Mouse (Mus musculus): ENCODE measurements around the gene Cbx3.
A peak's percentile ranks its signal among the peaks of the same experiment; 100 is the strongest.

Gene Cbx3

DNA sequence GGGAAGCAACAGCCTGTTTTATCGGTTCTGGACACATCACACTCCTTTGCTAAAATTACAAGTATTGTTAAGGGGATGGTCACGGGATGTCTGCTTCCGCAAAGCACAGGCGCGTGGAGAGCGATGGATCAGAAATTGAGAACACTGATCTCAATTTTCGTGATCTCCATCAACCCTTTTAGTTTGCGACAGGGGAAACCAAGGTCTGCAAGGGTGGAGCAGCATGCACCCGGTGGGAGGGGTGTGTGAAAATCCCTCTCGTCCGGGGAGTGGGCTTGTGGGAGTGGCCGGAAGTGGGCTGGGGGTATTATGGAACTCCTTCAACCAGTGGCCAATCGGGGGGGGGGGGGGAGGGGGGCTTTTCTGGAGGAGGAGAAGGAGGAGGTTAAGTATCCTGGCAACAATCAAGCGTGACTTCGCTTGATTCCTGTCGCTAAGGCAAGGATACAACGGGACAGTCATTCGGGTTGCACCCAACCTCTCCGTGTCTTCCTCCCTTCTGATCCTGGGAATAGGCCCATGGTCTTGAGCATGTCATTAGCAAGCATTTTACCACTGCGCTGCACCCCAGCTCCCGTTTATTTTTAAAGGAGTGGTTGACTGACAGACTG is 54.3 kb downstream of the Cbx3 start:
- peak; percentile 50 for DNase-seq (ENCODE audit: low spot score)

DNA sequence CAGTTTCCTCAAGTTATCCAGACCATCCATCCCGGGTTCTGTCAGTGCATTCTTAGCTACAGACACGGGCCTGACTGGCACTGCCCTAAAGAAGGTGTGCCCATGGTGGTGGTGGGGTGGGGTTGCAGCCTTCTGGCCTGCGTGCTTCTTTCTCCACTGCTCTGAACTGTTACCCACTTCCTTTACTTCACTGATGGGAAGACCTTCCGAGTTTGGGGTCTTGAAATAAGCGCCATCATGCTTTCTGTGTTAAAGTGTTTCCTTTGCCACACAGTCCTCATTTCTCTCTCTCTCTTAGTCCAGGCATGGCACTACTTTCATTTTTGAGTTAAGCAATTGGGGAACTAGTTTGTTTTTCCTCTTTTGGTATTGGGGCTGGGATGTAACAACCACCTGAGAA is 54.8 kb downstream of the Cbx3 start:
- peak; percentile 31 for DNase-seq (ENCODE audit: low spot score)

DNA sequence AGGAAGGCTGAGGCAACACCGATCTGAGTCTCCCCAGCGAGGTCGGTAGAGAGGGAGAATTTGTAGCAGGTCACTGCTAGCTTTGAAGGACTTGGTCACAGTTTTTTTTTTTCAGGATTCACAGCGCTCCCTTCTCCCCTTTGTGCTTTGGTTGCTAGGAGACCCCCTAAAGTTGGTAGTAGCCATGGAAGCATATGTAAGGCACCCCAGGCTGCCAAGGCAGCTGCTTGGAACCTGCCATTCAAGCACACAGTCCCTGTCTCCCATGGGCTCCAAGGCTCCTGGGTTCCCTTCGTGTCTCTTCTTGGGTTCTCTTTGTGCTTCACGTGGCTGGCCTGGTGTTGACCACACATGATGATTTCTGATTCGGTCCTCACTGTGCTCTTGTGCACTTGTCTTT is 59.3 kb downstream of the Cbx3 start:
- DNase-seq (ENCODE audit: low spot score): no peak
